Mouse (Mus musculus): ENCODE results near the gene Kif27. TPM values are rescaled to one million over a fixed set of nuclear protein-coding genes. Genes with fewer than 3 reads are reported as not detected.

Kif27 gene
- polyA plus RNA-seq, 1 experiment from 2014 or later = 2.4 TPM

- Histone ChIP-seq H3K27me3 (replicated peaks) (no peaks in the 10 kb centered on the region), H3K36me3 (no peaks in the 10 kb centered on the region), H3K4me3 (no peak overlapping the region), H3K9me3 (no peaks in the 10 kb centered on the region), H3K9ac (no peak overlapping the region), H3K4me2 (replicated peaks) (no peak overlapping the region), H3K4me1 (no peaks in the 10 kb centered on the region), H3K27ac (no peak overlapping the region)
- no peak for ATAC-seq (ENCODE audit: low FRiP score, low read depth)
- 68% methylated on average over 4 of the region's 4 CpGs for WGBS
Observed at GRCm38 (mm10) chr13:58350606-58351005, 8.3 kb downstream of the Kif27 start.

- no peaks in the 10 kb centered on the region for H3K4me1 ChIP-seq
- H3K27me3 ChIP-seq (replicated peaks) = no peaks in the 10 kb centered on the region
- H3K9ac ChIP-seq = no peak overlapping the region
- no peak for ATAC-seq (ENCODE audit: low FRiP score, low read depth)
- no peak overlapping the region for H3K4me2 ChIP-seq (replicated peaks)
- H3K36me3 ChIP-seq = no peaks in the 10 kb centered on the region
- H3K9me3 ChIP-seq = no peaks in the 10 kb centered on the region
- no peak overlapping the region for H3K27ac ChIP-seq
- no peak overlapping the region for H3K4me3 ChIP-seq
- 86% methylated on average over 9 of the region's 9 CpGs for WGBS
Observed at GRCm38 (mm10) chr13:58344505-58344904, 14.4 kb downstream of the Kif27 start.

- ATAC-seq (ENCODE audit: low FRiP score, low read depth) = no peak
- Histone ChIP-seq H3K27ac (no peak overlapping the region), H3K4me1 (no peaks in the 10 kb centered on the region), H3K9ac (no peak overlapping the region), H3K36me3 (no peaks in the 10 kb centered on the region), H3K4me2 (replicated peaks) (no peak overlapping the region), H3K4me3 (no peak overlapping the region), H3K27me3 (replicated peaks) (no peaks in the 10 kb centered on the region), H3K9me3 (no peaks in the 10 kb centered on the region)
- WGBS = 90% methylated on average over 12 of the region's 12 CpGs
Observed at GRCm38 (mm10) chr13:58337456-58337855, 21.5 kb downstream of the Kif27 start.

GRCm38 (mm10) chr13:58334116-58334515, 24.8 kb downstream of the Kif27 start:
- 89% methylated on average over 5 of the region's 5 CpGs for WGBS
- H3K27ac ChIP-seq = no peak overlapping the region
- no peak overlapping the region for H3K4me3 ChIP-seq
- ATAC-seq (ENCODE audit: low FRiP score, low read depth) = no peak
- no peaks in the 10 kb centered on the region for H3K36me3 ChIP-seq
- H3K9ac ChIP-seq = no peak overlapping the region
- no peaks in the 10 kb centered on the region for H3K9me3 ChIP-seq
- no peaks in the 10 kb centered on the region for H3K4me1 ChIP-seq
- no peaks in the 10 kb centered on the region for H3K27me3 ChIP-seq (replicated peaks)
- H3K4me2 ChIP-seq (replicated peaks) = no peak overlapping the region

- Histone ChIP-seq H3K9me3 (no peaks in the 10 kb centered on the region), H3K27ac (no peak overlapping the region), H3K36me3 (no peaks in the 10 kb centered on the region), H3K9ac (no peak overlapping the region), H3K4me1 (no peaks in the 10 kb centered on the region), H3K27me3 (replicated peaks) (no peaks in the 10 kb centered on the region), H3K4me2 (replicated peaks) (no peak overlapping the region), H3K4me3 (no peak overlapping the region)
- no peak for ATAC-seq (ENCODE audit: low FRiP score, low read depth)
- 55% methylated on average over 2 of the region's 2 CpGs for WGBS
Observed at GRCm38 (mm10) chr13:58317768-58318167, 41.2 kb downstream of the Kif27 start.

GRCm38 (mm10) chr13:58314991-58315390, 43.9 kb downstream of the Kif27 start:
- H3K9me3 ChIP-seq = no peaks in the 10 kb centered on the region
- no peak overlapping the region for H3K9ac ChIP-seq
- no peak overlapping the region for H3K4me2 ChIP-seq (replicated peaks)
- no peaks in the 10 kb centered on the region for H3K36me3 ChIP-seq
- no peak overlapping the region for H3K4me3 ChIP-seq
- H3K27me3 ChIP-seq (replicated peaks) = no peaks in the 10 kb centered on the region
- H3K4me1 ChIP-seq = no peaks in the 10 kb centered on the region
- no peak overlapping the region for H3K27ac ChIP-seq
- no peak for ATAC-seq (ENCODE audit: low FRiP score, low read depth)
- 72% methylated on average over 6 of the region's 6 CpGs for WGBS

GRCm38 (mm10) chr13:58313758-58314157, 45.2 kb downstream of the Kif27 start:
- WGBS = 82% methylated on average over 3 of the region's 3 CpGs
- H3K4me1 ChIP-seq = no peaks in the 10 kb centered on the region
- H3K9ac ChIP-seq = no peak overlapping the region
- H3K36me3 ChIP-seq = no peaks in the 10 kb centered on the region
- no peak overlapping the region for H3K27ac ChIP-seq
- no peak overlapping the region for H3K4me3 ChIP-seq
- no peak overlapping the region for H3K4me2 ChIP-seq (replicated peaks)
- no peaks in the 10 kb centered on the region for H3K9me3 ChIP-seq
- no peaks in the 10 kb centered on the region for H3K27me3 ChIP-seq (replicated peaks)
- ATAC-seq (ENCODE audit: low FRiP score, low read depth) = no peak

GRCm38 (mm10) chr13:58311351-58311750, 47.6 kb downstream of the Kif27 start:
- no peak for ATAC-seq (ENCODE audit: low FRiP score, low read depth)
- Histone ChIP-seq H3K4me2 (replicated peaks) (no peak overlapping the region), H3K36me3 (no peaks in the 10 kb centered on the region), H3K4me1 (no peaks in the 10 kb centered on the region), H3K27me3 (replicated peaks) (no peaks in the 10 kb centered on the region), H3K27ac (no peak overlapping the region), H3K9ac (no peak overlapping the region), H3K4me3 (no peak overlapping the region), H3K9me3 (no peaks in the 10 kb centered on the region)
- 58% methylated on average over 3 of the region's 3 CpGs for WGBS

GRCm38 (mm10) chr13:58309499-58309898, 49.4 kb downstream of the Kif27 start:
- Histone ChIP-seq H3K36me3 (no peaks in the 10 kb centered on the region), H3K4me2 (replicated peaks) (no peak overlapping the region), H3K4me3 (no peak overlapping the region), H3K9me3 (no peaks in the 10 kb centered on the region), H3K27me3 (replicated peaks) (no peaks in the 10 kb centered on the region), H3K4me1 (no peaks in the 10 kb centered on the region), H3K9ac (no peak overlapping the region), H3K27ac (no peak overlapping the region)
- ATAC-seq (ENCODE audit: low FRiP score, low read depth) = no peak
- WGBS = 68% methylated on average over 8 of the region's 8 CpGs

- Histone ChIP-seq H3K36me3 (no peaks in the 10 kb centered on the region), H3K4me2 (replicated peaks) (no peak overlapping the region), H3K9ac (no peak overlapping the region), H3K4me1 (no peaks in the 10 kb centered on the region), H3K27ac (no peak overlapping the region), H3K27me3 (replicated peaks) (no peaks in the 10 kb centered on the region), H3K4me3 (no peak overlapping the region), H3K9me3 (no peaks in the 10 kb centered on the region)
- WGBS = 96% methylated on average over 5 of the region's 5 CpGs
- ATAC-seq (ENCODE audit: low FRiP score, low read depth) = no peak
Observed at GRCm38 (mm10) chr13:58307453-58307852, 51.5 kb downstream of the Kif27 start.

GRCm38 (mm10) chr13:58305230-58305629, 53.7 kb downstream of the Kif27 start:
- no peaks in the 10 kb centered on the region for H3K36me3 ChIP-seq
- H3K27me3 ChIP-seq (replicated peaks) = no peaks in the 10 kb centered on the region
- WGBS = 89% methylated on average over 2 of the region's 2 CpGs
- H3K4me1 ChIP-seq = no peaks in the 10 kb centered on the region
- no peak overlapping the region for H3K9ac ChIP-seq
- no peaks in the 10 kb centered on the region for H3K9me3 ChIP-seq
- no peak overlapping the region for H3K27ac ChIP-seq
- H3K4me3 ChIP-seq = no peak overlapping the region
- no peak overlapping the region for H3K4me2 ChIP-seq (replicated peaks)
- no peak for ATAC-seq (ENCODE audit: low FRiP score, low read depth)

GRCm38 (mm10) chr13:58302421-58303145, 56.3 kb downstream of the Kif27 start:
- Histone ChIP-seq H3K4me2 (replicated peaks) (no peak overlapping the region), H3K9ac (no peak overlapping the region), H3K36me3 (no peaks in the 10 kb centered on the region), H3K4me3 (no peak overlapping the region), H3K9me3 (no peaks in the 10 kb centered on the region), H3K4me1 (no peaks in the 10 kb centered on the region), H3K27ac (no peak overlapping the region), H3K27me3 (replicated peaks) (no peaks in the 10 kb centered on the region)
- ATAC-seq (ENCODE audit: low FRiP score, low read depth) = no peak
- 81% methylated on average over 9 of the region's 9 CpGs for WGBS

GRCm38 (mm10) chr13:58301961-58302360, 57.0 kb downstream of the Kif27 start:
- no peak overlapping the region for H3K27ac ChIP-seq
- no peaks in the 10 kb centered on the region for H3K36me3 ChIP-seq
- no peak overlapping the region for H3K4me3 ChIP-seq
- WGBS = 94% methylated on average over 6 of the region's 6 CpGs
- ATAC-seq (ENCODE audit: low FRiP score, low read depth) = no peak
- no peak overlapping the region for H3K4me2 ChIP-seq (replicated peaks)
- H3K27me3 ChIP-seq (replicated peaks) = no peaks in the 10 kb centered on the region
- H3K4me1 ChIP-seq = no peaks in the 10 kb centered on the region
- no peak overlapping the region for H3K9ac ChIP-seq
- H3K9me3 ChIP-seq = no peaks in the 10 kb centered on the region
